Mouse (Mus musculus): ENCODE results near the gene Mphosph9. TPM values are rescaled to one million over a fixed set of nuclear protein-coding genes. Genes with fewer than 3 reads are reported as not detected.
A peak's percentile ranks its signal among the peaks of the same experiment; 100 is the strongest.

The Mphosph9 gene
- total RNA-seq, 2 experiments from 2014 or later, result 20.9 to 23.1 TPM

DNA sequence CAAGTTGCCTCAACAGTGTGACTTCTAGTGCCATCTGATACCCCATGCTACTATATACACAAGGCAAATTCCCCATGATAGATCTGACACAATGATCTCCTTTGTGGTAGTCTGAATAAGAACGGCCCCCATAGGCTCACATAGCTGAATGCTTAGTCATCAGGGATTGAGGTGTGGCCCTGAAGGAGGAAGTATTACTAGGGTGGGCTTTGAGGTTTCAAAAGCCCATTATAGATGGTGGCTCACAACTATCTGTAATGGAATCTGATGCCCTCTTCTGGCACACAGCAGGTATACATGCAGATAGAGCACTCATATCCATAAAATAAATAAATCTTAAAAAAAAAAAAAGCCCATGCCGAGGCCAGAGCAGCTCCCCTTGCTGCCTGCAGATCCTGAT lies 68.6 kb downstream of the Mphosph9 start:
- no peak overlapping the region for H3K27ac ChIP-seq
- H3K4me3 ChIP-seq, result no peak overlapping the region
- intact Hi-C loops (cut with DNase I), result no loop called here
- TF ChIP-seq CTCF (IDR thresholded peaks at IDR 0.05), result peak; percentile 62
- DNase-seq (ENCODE audit: extremely low spot score in 1 of 2, low spot score in 2 of 2), result no peak

DNA sequence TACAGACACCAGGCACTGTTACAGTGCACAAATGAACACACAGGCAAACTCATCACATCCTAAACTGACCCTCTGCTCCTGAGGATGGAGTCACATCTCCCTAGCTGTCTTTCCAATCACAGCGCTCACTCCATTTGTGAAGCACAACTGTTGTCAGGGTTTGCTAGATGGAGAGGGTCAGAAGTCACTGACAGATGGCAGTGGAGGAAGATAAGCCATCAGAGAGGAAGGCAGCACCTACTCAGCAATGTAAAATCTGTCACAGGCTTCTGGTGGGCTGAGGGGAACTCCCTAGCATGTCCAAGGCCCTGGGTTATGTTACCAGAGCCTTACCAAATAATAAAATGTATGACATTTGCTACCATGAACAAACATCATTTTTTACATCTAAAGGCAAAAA lies 69.7 kb downstream of the Mphosph9 start:
- no peak for TF ChIP-seq CTCF (IDR thresholded peaks at IDR 0.05)
- DNase-seq (ENCODE audit: extremely low spot score in 1 of 2, low spot score in 2 of 2), result no peak
- Histone ChIP-seq H3K4me3 (no peak overlapping the region), H3K27ac (no peak overlapping the region)
- intact Hi-C loops (cut with DNase I), result no loop called here

- TF ChIP-seq CTCF (IDR thresholded peaks at IDR 0.05), result no peak
- intact Hi-C loops (cut with DNase I), result no loop called here
- no peak overlapping the region for H3K27ac ChIP-seq
- H3K4me3 ChIP-seq, result no peak overlapping the region
- DNase-seq (ENCODE audit: extremely low spot score in 1 of 2, low spot score in 2 of 2), result no peak
Observed at GRCm38 (mm10) chr5:124255141-124255540, 72.6 kb downstream of the Mphosph9 start.

- no peak for DNase-seq (ENCODE audit: extremely low spot score in 1 of 2, low spot score in 2 of 2)
- no peak overlapping the region for H3K4me3 ChIP-seq
Observed at GRCm38 (mm10) chr5:124253555-124253954, 74.2 kb downstream of the Mphosph9 start.

GRCm38 (mm10) chr5:124252580-124253320 lies 75.0 kb downstream of the Mphosph9 start:
- Histone ChIP-seq H3K4me3 (no peak overlapping the region), H3K27ac (peak overlapping the region; percentile 73)
- DNase-seq (ENCODE audit: extremely low spot score in 1 of 2, low spot score in 2 of 2), result no peak
- no peak for TF ChIP-seq CTCF (IDR thresholded peaks at IDR 0.05)
- intact Hi-C loops (cut with DNase I), result loop anchor here (1.0 kb wide), 1 partner anchor 86 kb away; no protein-coding TSS in a partner anchor

More at GRCm38 (mm10) chr5:124253555-124253954, 74.2 kb downstream of the Mphosph9 start:
- H3K27ac ChIP-seq, result peak overlapping the region; percentile 73; the same call in 1 of the 2 replicates
- intact Hi-C loops (cut with DNase I), result loop anchor here (1.0 kb wide), 1 partner anchor 87 kb away; no protein-coding TSS in a partner anchor
- no peak for TF ChIP-seq CTCF (IDR thresholded peaks at IDR 0.05)

DNA sequence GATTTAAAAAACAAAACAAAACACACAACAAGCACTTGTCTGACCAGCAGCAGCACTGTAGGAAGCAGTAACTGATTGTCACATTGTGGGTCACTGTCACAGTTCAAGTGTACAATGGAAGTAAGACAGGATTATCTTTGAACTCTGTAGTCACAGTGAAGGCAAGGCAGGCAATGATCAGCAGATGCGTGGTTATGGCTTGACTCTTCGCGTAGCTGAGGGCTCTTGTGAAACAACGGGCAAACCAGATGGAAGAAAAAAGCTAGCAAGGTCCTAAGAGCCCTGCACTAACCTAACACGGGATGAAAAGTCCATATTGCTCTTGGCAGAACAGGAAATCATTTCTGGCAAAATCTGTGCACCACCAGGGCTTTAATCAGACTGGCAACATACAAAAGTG lies 76.7 kb downstream of the Mphosph9 start:
- no peak overlapping the region for H3K27ac ChIP-seq
- intact Hi-C loops (cut with DNase I), result no loop called here

DNA sequence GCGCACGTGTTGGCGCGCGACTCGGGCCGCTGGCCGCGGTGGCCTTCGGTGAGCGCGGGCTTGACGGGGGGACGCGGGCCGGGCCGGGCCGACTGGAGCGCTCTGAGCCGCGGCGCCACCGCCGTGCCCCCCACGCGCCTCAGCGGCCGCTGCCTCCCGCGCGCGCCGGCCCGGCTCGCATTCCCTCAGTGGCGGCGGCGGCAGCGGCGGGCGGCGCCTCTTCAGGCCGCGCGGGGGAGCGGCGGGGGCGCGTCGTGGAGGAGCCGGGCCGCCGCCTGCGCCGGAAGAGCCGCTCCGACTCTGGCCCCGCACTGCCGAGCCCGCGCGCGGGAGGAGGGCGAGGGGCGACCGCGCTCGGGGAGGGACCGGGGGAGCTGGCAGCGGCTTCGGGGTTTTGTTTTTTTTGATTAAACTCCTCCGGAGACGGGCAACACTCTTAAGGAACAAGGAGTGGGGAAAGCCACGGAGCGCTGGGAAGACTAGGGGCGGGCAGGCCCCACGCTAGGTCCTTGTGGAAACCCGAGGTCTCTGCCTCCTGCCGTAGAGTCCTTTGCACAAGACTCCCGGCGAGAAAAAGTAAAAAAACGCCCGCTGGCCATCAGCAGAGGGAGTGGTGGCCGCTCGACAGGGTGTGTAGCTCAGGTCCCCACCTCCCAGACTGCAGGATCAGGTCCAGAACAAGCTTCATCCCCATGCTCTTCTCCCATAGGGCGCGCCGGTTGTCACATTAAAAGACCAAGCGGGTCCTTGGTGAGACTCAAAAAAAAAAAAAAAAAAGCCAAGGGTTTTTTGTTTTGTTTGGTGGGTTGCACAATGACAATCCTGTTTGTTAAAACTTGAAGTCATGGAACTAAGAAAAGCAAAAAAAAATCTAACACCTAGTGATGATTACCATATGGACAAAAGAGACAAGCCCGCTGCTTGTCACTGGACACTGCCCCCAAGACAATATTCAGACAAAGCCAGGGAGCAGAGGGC lies 77.9 kb downstream of the Mphosph9 start, which contains the start of gene Pitpnm2:
Gene Pitpnm2 (minus strand): TSS at position 147 of the 978 bp plus-strand sequence.
- Histone ChIP-seq H3K27ac (peak within 1 kb of the TSS; percentile 92), H3K4me3 (peak within 1 kb of the TSS; percentile 62)
- peak; percentile 47 to 54 for DNase-seq (ENCODE audit: extremely low spot score in 1 of 2, low spot score in 2 of 2)
- no peak; the same call in 1 of the 2 replicates for TF ChIP-seq CTCF (IDR thresholded peaks at IDR 0.05)
- intact Hi-C loops (cut with DNase I), result loop anchor here (1.0 to 2.0 kb wide), 2 partner anchors 27 to 64 kb away; no protein-coding TSS in a partner anchor

More for the DNA sequence above, 76.7 kb downstream of the Mphosph9 start:
- H3K4me3 ChIP-seq, result no peak overlapping the region
- TF ChIP-seq CTCF (IDR thresholded peaks at IDR 0.05), result no peak
- DNase-seq (ENCODE audit: extremely low spot score in 1 of 2, low spot score in 2 of 2), result no peak

GRCm38 (mm10) chr5:124248845-124249613 lies 78.7 kb downstream of the Mphosph9 start:
- DNase-seq (ENCODE audit: extremely low spot score in 1 of 2, low spot score in 2 of 2), result peak; percentile 48 to 55
- peak overlapping the region; percentile 62 for H3K4me3 ChIP-seq
- peak overlapping the region; percentile 88 for H3K27ac ChIP-seq
- no peak for TF ChIP-seq CTCF (IDR thresholded peaks at IDR 0.05)
- intact Hi-C loops (cut with DNase I), result loop anchor here (2.0 kb wide), 1 partner anchor 26 kb away; no protein-coding TSS in a partner anchor

DNA sequence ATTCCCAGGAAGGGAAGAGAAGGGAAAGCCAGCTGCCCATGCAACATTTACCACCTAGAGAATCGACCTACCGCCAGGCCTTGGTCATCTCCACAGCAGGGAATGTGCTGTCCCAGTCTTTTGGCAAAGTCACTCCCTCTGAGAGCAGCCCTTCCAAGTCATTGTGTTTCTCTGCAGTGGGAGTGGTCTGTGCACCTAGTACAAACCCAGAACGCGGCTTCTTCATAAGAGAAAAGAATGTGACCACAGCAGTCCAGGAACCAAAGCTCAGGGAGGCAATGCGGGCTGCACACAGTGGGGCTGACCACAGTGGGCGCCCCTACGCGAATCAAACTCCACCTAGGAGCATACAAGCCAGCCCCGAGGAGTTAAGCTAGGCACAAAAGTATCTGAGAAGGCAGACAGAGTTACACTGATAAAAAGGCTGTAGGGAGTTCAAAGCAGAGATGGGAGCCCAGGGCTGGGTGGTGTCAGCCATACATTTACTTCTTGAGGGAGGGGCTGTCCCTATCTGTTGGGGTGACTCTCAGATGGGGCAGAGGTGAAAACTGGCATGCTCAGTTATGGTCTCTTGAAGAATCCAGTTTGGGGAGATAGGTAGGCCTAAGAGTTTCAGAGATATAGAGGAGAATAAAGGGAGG lies 79.7 kb downstream of the Mphosph9 start:
- DNase-seq (ENCODE audit: extremely low spot score in 1 of 2, low spot score in 2 of 2), result no peak

DNA sequence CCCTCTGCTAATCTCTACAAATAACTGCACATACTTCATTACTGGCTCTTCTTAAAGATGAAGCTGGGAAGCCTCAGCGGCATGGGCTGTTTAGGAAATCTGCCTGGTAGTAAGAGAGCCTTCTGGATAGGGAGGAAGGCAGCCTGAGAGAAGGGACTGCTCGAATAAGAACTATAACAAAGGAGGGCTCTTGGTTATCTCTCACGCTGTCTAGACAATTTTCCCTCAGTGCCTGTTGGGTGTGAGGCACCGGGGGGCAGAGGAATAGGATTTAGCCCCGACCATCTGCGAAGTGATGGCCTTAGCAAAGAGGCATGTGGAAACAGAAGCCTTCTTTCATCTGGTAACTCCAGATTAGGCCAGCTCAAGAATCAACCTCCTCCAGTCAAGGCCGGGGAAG lies 80.5 kb downstream of the Mphosph9 start:
- DNase-seq (ENCODE audit: extremely low spot score in 1 of 2, low spot score in 2 of 2), result no peak
- peak overlapping the region; percentile 62 for H3K4me3 ChIP-seq
- intact Hi-C loops (cut with DNase I), result no loop called here
- no peak for TF ChIP-seq CTCF (IDR thresholded peaks at IDR 0.05)
- H3K27ac ChIP-seq, result peak overlapping the region; percentile 88

More for the DNA sequence above, 79.7 kb downstream of the Mphosph9 start:
- peak overlapping the region; percentile 88 for H3K27ac ChIP-seq
- TF ChIP-seq CTCF (IDR thresholded peaks at IDR 0.05), result no peak
- peak overlapping the region; percentile 62 for H3K4me3 ChIP-seq
- intact Hi-C loops (cut with DNase I), result loop anchor here (2.0 kb wide), 1 partner anchor 25 kb away; no protein-coding TSS in a partner anchor

Data from left cerebral cortex, adult 2 months (tissue).